Mouse (Mus musculus) lung, embryonic 14.5 days (tissue): Measurements from ENCODE around the gene Prickle2. TPM values are rescaled to one million over a fixed set of nuclear protein-coding genes. Genes with fewer than 3 reads are reported as not detected.
A peak's percentile ranks its signal among the peaks of the same experiment; 100 is the strongest.

ENCODE experiments used
- ATAC-seq: fragments of 200-750 bp; cut with Nextera tagmentation; 2 replicates; pipeline ENCODE4 v1.8.0; 2017; ENCODE audit warnings: mild to moderate bottlenecking, moderate TSS enrichment, moderate library complexity; ENCODE audit not compliant: insufficient read depth
- DNase-seq: peaks from one replicate; pipeline ENCODE4 v3.0.0-alpha.2; 2015
- H3K27ac ChIP-seq: fragments of 300-500 bp; sonication (generic); 2 replicates; pipeline ENCODE4 v1.5.1; 2014; ENCODE audit warnings: low read depth, mild to moderate bottlenecking, moderate library complexity
- H3K27me3 ChIP-seq: fragments of 300-500 bp; sonication (generic); 2 replicates; pipeline ENCODE4 v1.6.1; 2014; ENCODE audit warnings: low read length, control low read depth; ENCODE audit not compliant: insufficient read depth
- H3K36me3 ChIP-seq: fragments of 300-500 bp; sonication (generic); 2 replicates; pipeline ENCODE4 v1.6.1; 2014; ENCODE audit warnings: control low read depth; ENCODE audit not compliant: insufficient read depth
- H3K4me1 ChIP-seq: fragments of 300-500 bp; sonication (generic); 2 replicates; pipeline ENCODE4 v1.6.1; 2014; ENCODE audit warnings: antibody characterized with exemption, control low read depth; ENCODE audit not compliant: insufficient read depth
- H3K4me2 ChIP-seq: fragments of 300-500 bp; sonication (generic); 2 replicates; pipeline ENCODE4 v1.6.1; 2014; ENCODE audit warnings: mild to moderate bottlenecking
- H3K4me3 ChIP-seq: fragments of 300-500 bp; sonication (generic); 2 replicates; pipeline ENCODE4 v1.5.1; 2014; ENCODE audit warnings: low read depth, low read length
- H3K9ac ChIP-seq: fragments of 300-500 bp; sonication (generic); 2 replicates; pipeline ENCODE4 v1.6.1; 2014
- H3K9me3 ChIP-seq: fragments of 300-500 bp; sonication (generic); 2 replicates; pipeline ENCODE4 v1.6.1; 2016; ENCODE audit warnings: low read depth, low read length, control low read depth
- CTCF ChIP-seq: IDR thresholded peaks from 2 replicates; pipeline ENCODE4 v1.5.1; 2016; ENCODE audit warnings: antibody characterized with exemption, low read depth
- WGBS: fragments of 180-500 bp; shearing (Covaris S2); extraction: QIAGEN DNeasy Blood & Tissue Kit; methylation state at CpG from one replicate; pipeline ENCODE4 v1.1.7; 2014; 5-methylcytosine and 5-hydroxymethylcytosine counted together
- polyA plus RNA-seq: library from polyadenylated mRNA; unstranded; fragments of >200 nt; fragmentation: Nextera tagmentation; extraction: Ambion mirVana; gene quantifications from 2 replicates; pipeline ENCODE4 v1.2.1, GENCODE M21; 2014

Prickle2 gene
- polyA plus RNA-seq, 1 experiment from 2014 or later, result 11.0 TPM

DNA sequence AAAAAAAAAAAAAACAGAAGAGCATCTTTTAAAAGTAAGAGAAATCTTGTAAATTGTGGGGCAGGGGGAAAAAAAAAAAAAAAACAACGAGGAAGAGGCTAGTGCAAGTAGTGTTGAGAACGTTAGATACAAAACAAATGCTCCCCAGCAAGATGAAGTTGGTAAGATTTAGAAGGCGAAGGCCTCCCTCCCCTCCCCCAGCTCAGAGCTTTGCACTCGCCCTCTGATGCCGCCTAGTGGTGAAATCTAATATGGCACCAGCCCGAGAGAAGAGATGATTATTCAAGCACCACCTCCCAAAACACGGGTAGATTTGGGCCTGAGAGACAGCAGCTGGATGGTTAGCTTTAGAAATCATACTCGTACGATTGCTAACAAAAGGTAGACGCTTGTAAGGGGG, 22.1 kb upstream of the Prickle2 start:
- TF ChIP-seq CTCF, result peak; percentile 98
- peak overlapping the region; percentile 51; the same call in 1 of the 2 replicates for H3K27ac ChIP-seq
- peak; percentile 62 for ATAC-seq
- no peaks in the 10 kb centered on the region for H3K27me3 ChIP-seq
- no peak overlapping the region for H3K4me3 ChIP-seq
- DNase-seq, result peak; percentile 94
- H3K36me3 ChIP-seq, result no peaks in the 10 kb centered on the region
- H3K9me3 ChIP-seq, result no peaks in the 10 kb centered on the region
- H3K9ac ChIP-seq, result no peak overlapping the region
- peak overlapping the region; percentile 30; the same call in 1 of the 2 replicates for H3K4me2 ChIP-seq
- 1% methylated on average over 10 of the region's 10 CpGs for WGBS
- H3K4me1 ChIP-seq, result no peaks in the 10 kb centered on the region

DNA sequence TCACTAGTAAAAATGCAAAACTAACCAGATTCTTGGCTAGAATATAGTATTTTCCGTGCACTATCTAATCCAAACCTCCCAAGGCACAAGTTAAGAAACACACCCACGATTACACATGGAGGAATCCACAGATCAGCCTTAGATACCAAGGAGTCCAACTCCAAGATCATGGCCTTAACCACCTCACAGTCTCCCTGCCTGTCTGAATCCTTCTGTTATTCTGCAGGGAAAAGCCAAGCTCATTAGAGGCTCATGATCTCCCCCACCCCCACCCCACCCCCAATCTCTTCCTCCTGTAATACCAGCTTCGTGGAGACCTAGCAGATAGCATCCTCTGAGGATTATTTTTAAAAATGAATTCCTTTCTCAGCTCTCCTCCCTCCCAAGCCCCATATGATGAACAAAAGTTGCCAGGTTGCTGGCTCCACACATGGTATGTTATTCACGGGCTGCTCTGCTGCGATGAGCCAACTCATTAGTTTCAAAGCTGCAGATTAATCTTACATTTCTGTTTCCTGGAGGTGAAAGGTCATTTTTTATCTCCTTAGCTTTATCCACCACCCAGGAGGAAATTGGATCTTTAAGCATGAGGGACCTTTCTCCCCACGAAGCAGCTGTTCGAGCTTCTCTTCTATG, 21.5 kb upstream of the Prickle2 start:
- Histone ChIP-seq H3K4me3 (no peak overlapping the region), H3K4me2 (no peak overlapping the region), H3K9ac (no peak overlapping the region), H3K36me3 (no peaks in the 10 kb centered on the region), H3K27me3 (no peaks in the 10 kb centered on the region), H3K9me3 (no peaks in the 10 kb centered on the region), H3K27ac (no peak overlapping the region), H3K4me1 (no peaks in the 10 kb centered on the region)
- ATAC-seq, result peak; percentile 41; the same call in 1 of the 2 replicates
- 10% methylated on average over 7 of the region's 7 CpGs for WGBS
- TF ChIP-seq CTCF, result no peak
- peak; percentile 29 for DNase-seq

DNA sequence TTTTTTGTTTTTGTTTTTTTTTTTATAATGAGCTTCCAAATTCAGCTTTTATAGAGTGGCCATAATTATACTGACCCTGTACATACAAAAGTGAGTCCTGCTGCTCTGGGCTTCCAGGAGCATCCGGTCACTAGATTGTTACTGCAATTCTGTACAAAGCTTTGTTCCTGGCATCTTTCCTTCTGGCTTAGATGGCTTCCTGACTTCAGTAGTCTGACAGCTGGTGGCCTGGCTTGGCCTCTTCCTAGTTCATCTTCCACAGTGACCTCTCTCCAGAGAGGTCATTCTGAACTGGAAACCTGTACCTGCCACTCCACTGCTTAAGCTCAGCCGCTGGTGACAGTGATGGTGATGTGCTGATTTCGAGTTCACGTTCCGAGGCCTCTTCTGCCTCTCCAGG, 20.2 kb upstream of the Prickle2 start:
- H3K27ac ChIP-seq, result no peak overlapping the region
- no peaks in the 10 kb centered on the region for H3K36me3 ChIP-seq
- DNase-seq (no peak), ATAC-seq (no peak)
- H3K4me1 ChIP-seq, result no peaks in the 10 kb centered on the region
- no peaks in the 10 kb centered on the region for H3K27me3 ChIP-seq
- TF ChIP-seq CTCF, result no peak
- H3K9ac ChIP-seq, result no peak overlapping the region
- H3K4me3 ChIP-seq, result no peak overlapping the region
- H3K4me2 ChIP-seq, result no peak overlapping the region
- WGBS, result 52% methylated on average over 5 of the region's 5 CpGs
- no peaks in the 10 kb centered on the region for H3K9me3 ChIP-seq

DNA sequence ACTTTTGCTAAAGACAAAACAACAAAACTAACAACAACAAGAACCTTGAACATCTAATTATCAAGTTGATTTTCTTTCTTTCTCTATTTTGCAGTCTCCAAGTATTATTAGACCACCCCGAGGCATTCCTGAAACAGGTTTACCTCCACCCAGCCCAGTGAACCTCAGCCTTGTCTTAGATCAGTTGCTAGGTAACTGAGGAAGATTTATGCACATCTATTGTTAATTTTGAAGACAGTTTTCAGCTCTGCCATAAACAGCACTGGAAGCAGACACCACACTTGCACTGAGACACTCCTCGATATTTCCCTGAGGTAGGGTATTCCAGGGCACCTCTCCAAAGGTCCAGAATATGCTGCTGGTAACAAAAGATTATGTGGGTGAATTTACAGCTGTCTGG, 18.4 kb upstream of the Prickle2 start:
- no peak overlapping the region for H3K4me3 ChIP-seq
- 62% methylated on average over 2 of the region's 2 CpGs for WGBS
- no peaks in the 10 kb centered on the region for H3K9me3 ChIP-seq
- no peaks in the 10 kb centered on the region for H3K36me3 ChIP-seq
- H3K4me2 ChIP-seq, result no peak overlapping the region
- H3K4me1 ChIP-seq, result no peaks in the 10 kb centered on the region
- DNase-seq, result no peak
- H3K27me3 ChIP-seq, result no peaks in the 10 kb centered on the region
- no peak for ATAC-seq
- H3K9ac ChIP-seq, result no peak overlapping the region
- TF ChIP-seq CTCF, result no peak
- no peak overlapping the region for H3K27ac ChIP-seq

DNA sequence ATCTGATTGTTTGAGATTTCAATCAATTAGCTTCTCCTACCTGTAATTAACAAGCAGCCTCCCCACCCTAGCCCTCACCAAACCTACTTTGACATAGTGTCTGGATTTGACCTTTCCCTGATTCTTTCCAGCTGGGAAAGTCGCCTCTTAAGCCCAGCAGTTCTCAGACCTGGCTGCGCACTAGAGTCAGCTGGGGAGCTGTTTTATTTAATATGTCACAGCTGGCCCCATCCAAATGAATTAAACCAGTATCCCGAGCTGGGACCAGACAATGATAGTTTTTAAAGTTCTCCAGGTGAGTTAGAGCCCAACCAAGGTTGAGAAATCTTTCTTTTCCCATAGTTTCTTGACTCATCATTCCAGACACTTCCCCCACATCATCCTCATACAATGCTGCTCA, 9.9 kb upstream of the Prickle2 start:
- WGBS, result 51% methylated on average over 3 of the region's 3 CpGs
- Histone ChIP-seq H3K9me3 (no peaks in the 10 kb centered on the region), H3K4me2 (no peak overlapping the region), H3K9ac (no peak overlapping the region), H3K36me3 (no peaks in the 10 kb centered on the region), H3K27ac (no peak overlapping the region), H3K27me3 (no peaks in the 10 kb centered on the region), H3K4me3 (no peak overlapping the region), H3K4me1 (no peaks in the 10 kb centered on the region)
- TF ChIP-seq CTCF, result no peak
- DNase-seq, result no peak
- no peak for ATAC-seq

DNA sequence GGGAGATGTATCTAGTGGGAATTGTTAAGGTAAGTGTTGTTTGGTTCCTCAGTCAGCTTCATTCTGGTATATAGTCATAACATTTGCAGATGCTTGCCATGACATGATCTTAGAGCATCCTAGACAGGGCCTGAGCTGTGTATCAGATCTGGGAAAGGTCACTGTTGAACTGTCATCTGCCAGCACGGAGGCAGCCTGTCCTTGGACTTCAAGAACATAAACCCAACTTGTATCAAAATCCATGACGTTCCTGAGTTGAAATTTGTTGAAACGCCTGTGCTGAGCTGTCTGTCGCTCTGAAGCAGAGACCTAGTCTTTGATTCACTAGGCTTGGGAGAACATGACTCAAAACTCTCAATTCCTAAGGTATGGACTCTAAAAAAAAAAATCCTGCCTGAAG, 8.8 kb upstream of the Prickle2 start:
- no peak overlapping the region for H3K9ac ChIP-seq
- H3K27me3 ChIP-seq, result no peaks in the 10 kb centered on the region
- no peak for TF ChIP-seq CTCF
- H3K27ac ChIP-seq, result no peak overlapping the region
- 74% methylated on average over 4 of the region's 4 CpGs for WGBS
- H3K4me1 ChIP-seq, result no peaks in the 10 kb centered on the region
- no peak overlapping the region for H3K4me3 ChIP-seq
- ATAC-seq, result no peak
- no peaks in the 10 kb centered on the region for H3K36me3 ChIP-seq
- no peak for DNase-seq
- H3K4me2 ChIP-seq, result no peak overlapping the region
- no peaks in the 10 kb centered on the region for H3K9me3 ChIP-seq

DNA sequence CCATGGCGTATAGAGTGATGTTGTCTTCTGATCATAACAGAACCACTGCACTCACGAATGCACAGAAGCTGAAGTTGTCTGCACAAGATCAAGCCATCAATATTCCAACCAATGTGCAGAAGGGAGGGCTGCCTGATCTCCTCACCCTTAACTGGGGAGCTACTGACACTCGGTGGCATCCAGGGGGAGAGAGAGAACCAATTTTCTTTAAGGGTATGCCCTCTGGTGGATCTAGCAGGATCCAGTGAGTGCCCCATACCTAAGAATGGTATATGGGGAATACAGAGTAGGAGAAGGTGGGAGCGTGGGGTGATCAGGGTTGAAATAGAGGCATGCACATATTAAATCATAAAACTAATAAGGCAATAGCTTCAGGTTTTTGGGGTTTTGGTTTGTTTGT, 2.2 kb upstream of the Prickle2 start:
- H3K4me2 ChIP-seq, result no peak overlapping the region
- H3K36me3 ChIP-seq, result no peaks in the 10 kb centered on the region
- ATAC-seq (no peak), DNase-seq (no peak)
- H3K9me3 ChIP-seq, result no peaks in the 10 kb centered on the region
- peak; percentile 23; the same call in 1 of the 2 replicates for TF ChIP-seq CTCF
- no peak overlapping the region for H3K27ac ChIP-seq
- no peak overlapping the region for H3K9ac ChIP-seq
- H3K4me3 ChIP-seq, result no peak overlapping the region
- no peaks in the 10 kb centered on the region for H3K4me1 ChIP-seq
- 65% methylated on average over 4 of the region's 4 CpGs for WGBS
- H3K27me3 ChIP-seq, result no peaks in the 10 kb centered on the region
